17 mouse cellular contexts compared by ENCODE assay signal in the genomic region with DNA sequence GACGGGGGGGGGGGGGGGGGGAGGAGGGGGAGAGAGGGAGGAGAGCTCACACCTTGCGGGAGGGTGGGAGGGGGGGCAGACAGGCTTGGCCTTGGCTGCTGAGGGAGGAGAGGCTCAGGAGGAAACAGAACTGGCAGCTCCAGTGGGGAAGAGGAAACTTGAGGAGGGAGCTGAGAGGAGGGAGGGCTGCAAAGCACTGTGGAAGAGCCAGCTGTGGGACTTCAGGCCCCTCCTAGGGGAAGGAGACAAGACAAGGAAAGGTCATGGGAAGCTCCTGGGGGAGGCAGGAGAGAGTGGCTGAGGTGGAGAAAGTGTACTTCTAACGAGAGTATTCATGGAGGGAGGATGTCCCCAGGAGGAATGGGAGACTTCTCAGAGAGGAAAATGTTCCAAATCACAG. TPM values are rescaled to one million over a fixed set of nuclear protein-coding genes. Genes with fewer than 3 reads are reported as not detected.
DNase-seq lines count a peak whose midpoint lies in the region; ATAC-seq lines count a peak whose summit lies in the region.
"Had no signal": no experiment of that assay in that cellular context is flagged by ENCODE, and none has a peak within 500 bp of the region (broad histone marks: within the 10 kb centered on the region; RNA-seq: fewer than 3 reads in every experiment).

No protein-coding gene starts in this region.

- 0 out of 2 replicates have a peak overlapping the region, but pooled peaks have one; percentile 48 for H3K27ac ChIP-seq in kidney, embryonic 15.5 days
- no peak overlapping the region for H3K27ac ChIP-seq in neural tube, embryonic 12.5 days
- no peak overlapping the region for H3K27ac ChIP-seq in intestine, embryonic 16.5 days (ENCODE audit: low read length)
- H3K27ac ChIP-seq in hindbrain, embryonic 12.5 days: no peak overlapping the region
- H3K27ac ChIP-seq: midbrain, embryonic 12.5 days had no signal

- H3K4me1 ChIP-seq in kidney, embryonic 15.5 days: peaks cover 37% of the 10 kb centered on the region
- H3K4me1 ChIP-seq in neural tube, embryonic 12.5 days: no peaks in the 10 kb centered on the region
- H3K4me1 ChIP-seq in intestine, embryonic 16.5 days (ENCODE audit: control insufficient read depth, insufficient read depth, low read length): peaks cover 11% of the 10 kb centered on the region
- H3K4me1 ChIP-seq in hindbrain, embryonic 12.5 days: peaks cover 6% of the 10 kb centered on the region

- H3K9ac ChIP-seq in kidney, embryonic 15.5 days: no peak overlapping the region
- no peak overlapping the region for H3K9ac ChIP-seq in neural tube, embryonic 12.5 days
- H3K9ac ChIP-seq in intestine, embryonic 16.5 days (ENCODE audit: low read depth, low read length): no peak overlapping the region
- no peak overlapping the region for H3K9ac ChIP-seq in hindbrain, embryonic 12.5 days
- H3K9ac ChIP-seq: midbrain, embryonic 12.5 days had no signal

- DNase-seq in kidney, adult 9 months: no peak
- no peak for DNase-seq in neural tube, embryonic 10.5 days (ENCODE audit: extremely low spot score, low spot score)
- DNase-seq in embryo, embryonic 9.5 days (ENCODE audit: extremely low spot score): peak; percentile 33
- no peak for DNase-seq in layer of hippocampus, adult 9-10 months (ENCODE audit: low spot score)
- DNase-seq: adrenal gland, postnatal 14 days; cerebellum, postnatal 36 days; gastrocnemius, postnatal 14 days; layer of hippocampus, adult 9-11 months; thymus, adult 2 months had no signal

- peak overlapping the region; percentile 37 for H3K4me2 ChIP-seq in kidney, embryonic 15.5 days
- 0 out of 2 replicates have a peak overlapping the region, but pooled peaks have one; percentile 4 for H3K4me2 ChIP-seq in neural tube, embryonic 12.5 days (replicated peaks)
- no peak overlapping the region for H3K4me2 ChIP-seq in intestine, embryonic 16.5 days (ENCODE audit: low read depth, low read length)
- H3K4me2 ChIP-seq in hindbrain, embryonic 12.5 days (replicated peaks): no peak overlapping the region
- H3K4me2 ChIP-seq: midbrain, embryonic 12.5 days had no signal

- no peaks in the 10 kb centered on the region for H3K36me3 ChIP-seq in kidney, embryonic 15.5 days
- no peaks in the 10 kb centered on the region for H3K36me3 ChIP-seq in neural tube, embryonic 12.5 days
- H3K36me3 ChIP-seq in intestine, embryonic 16.5 days (ENCODE audit: control insufficient read depth, insufficient read depth, low read length): no peaks in the 10 kb centered on the region
- H3K36me3 ChIP-seq in hindbrain, embryonic 12.5 days: no peaks in the 10 kb centered on the region
- H3K36me3 ChIP-seq: midbrain, embryonic 12.5 days had no signal

- WGBS in kidney, embryonic 15.5 days: 0% methylated on average over 2 of the region's 3 CpGs
- WGBS in neural tube, embryonic 12.5 days: 0% methylated on average over 1 of the region's 3 CpGs
- WGBS in intestine, embryonic 16.5 days: 22% methylated on average over 2 of the region's 3 CpGs
- WGBS in hindbrain, embryonic 12.5 days: 0% methylated on average over 1 of the region's 3 CpGs

- H3K4me3 ChIP-seq in kidney, embryonic 15.5 days (replicated peaks): no peak overlapping the region
- H3K4me3 ChIP-seq in neural tube, embryonic 12.5 days: no peak overlapping the region
- H3K4me3 ChIP-seq in intestine, embryonic 16.5 days (ENCODE audit: low read length): no peak overlapping the region
- no peak overlapping the region for H3K4me3 ChIP-seq in hindbrain, embryonic 12.5 days
- H3K4me3 ChIP-seq: midbrain, embryonic 12.5 days had no signal

- ATAC-seq in kidney, embryonic 15.5 days (replicated peaks; ENCODE audit: low FRiP score): peak; percentile 90
- ATAC-seq in neural tube, embryonic 12.5 days (ENCODE audit: low FRiP score, low read depth): no peak
- ATAC-seq in intestine, embryonic 16.5 days: peak; percentile 36; the same call in 1 of the 2 replicates
- no peak for ATAC-seq in hindbrain, embryonic 12.5 days (ENCODE audit: low FRiP score)

- H3K27me3 ChIP-seq in kidney, embryonic 15.5 days: no peaks in the 10 kb centered on the region
- no peaks in the 10 kb centered on the region for H3K27me3 ChIP-seq in neural tube, embryonic 12.5 days (replicated peaks)
- H3K27me3 ChIP-seq in intestine, embryonic 16.5 days (replicated peaks; ENCODE audit: control insufficient read depth, insufficient read depth, low read length): no peaks in the 10 kb centered on the region
- H3K27me3 ChIP-seq in hindbrain, embryonic 12.5 days: no peaks in the 10 kb centered on the region

- no peaks in the 10 kb centered on the region for H3K9me3 ChIP-seq in kidney, embryonic 15.5 days (replicated peaks)
- no peaks in the 10 kb centered on the region for H3K9me3 ChIP-seq in neural tube, embryonic 12.5 days
- H3K9me3 ChIP-seq in intestine, embryonic 16.5 days (ENCODE audit: control insufficient read depth, low read length): no peaks in the 10 kb centered on the region
- no peaks in the 10 kb centered on the region for H3K9me3 ChIP-seq in hindbrain, embryonic 12.5 days (replicated peaks)
- H3K9me3 ChIP-seq: midbrain, embryonic 12.5 days had no signal

RNA-seq across cellular contexts. Expression of a gene that starts 6.7 kb away (rescaled TPM):
- polyA plus RNA-seq in kidney, embryonic 15.5 days (2015; fragmentation: Nextera tagmentation; extraction: Ambion mirVana): 0.14 TPM in 1 of 2 replicates, not detected in the other
- polyA plus RNA-seq in neural tube, embryonic 12.5 days (2016; fragmentation: Nextera tagmentation; extraction: Ambion mirVana): not detected in 2 replicates
- polyA plus RNA-seq in intestine, embryonic 16.5 days (2015; fragmentation: Nextera tagmentation; extraction: Ambion mirVana): 0.18 TPM in 1 of 2 replicates, not detected in the other
- 0.27 TPM in 1 of 2 replicates, not detected in the other for polyA plus RNA-seq in hindbrain, embryonic 12.5 days (2016; fragmentation: Nextera tagmentation; extraction: Ambion mirVana)
- polyA plus RNA-seq: heart, postnatal 0 days; liver, embryonic 16.5 days; midbrain, embryonic 12.5 days; neural tube, embryonic 11.5 days; thymus, adult 2 months had no signal

RNA-seq across cellular contexts. Expression of a gene that starts 17.9 kb away (rescaled TPM):
- polyA plus RNA-seq in kidney, embryonic 15.5 days (2015; fragmentation: Nextera tagmentation; extraction: Ambion mirVana): 7.4 and 8.4 TPM in 2 replicates
- 15.5 and 16.7 TPM in 2 replicates for polyA plus RNA-seq in neural tube, embryonic 12.5 days (2016; fragmentation: Nextera tagmentation; extraction: Ambion mirVana)
- 4.5 and 5.0 TPM in 2 replicates for polyA plus RNA-seq in intestine, embryonic 16.5 days (2015; fragmentation: Nextera tagmentation; extraction: Ambion mirVana)
- 11.8 and 12.4 TPM in 2 replicates for polyA plus RNA-seq in hindbrain, embryonic 12.5 days (2016; fragmentation: Nextera tagmentation; extraction: Ambion mirVana)

Comparison
In these comparisons a context has a peak if more than half of its experiments do, and no peak if none do; other contexts are left out.
1. ATAC-seq: peak in kidney, embryonic 15.5 days (single experiment) and intestine, embryonic 16.5 days (single experiment); none in neural tube, embryonic 12.5 days (single experiment) and hindbrain, embryonic 12.5 days (single experiment).
2. H3K4me2 ChIP-seq: peak in kidney, embryonic 15.5 days (single experiment) and neural tube, embryonic 12.5 days (single experiment); none in intestine, embryonic 16.5 days (single experiment) and hindbrain, embryonic 12.5 days (single experiment).